Mouse (Mus musculus) lung, postnatal 0 days (tissue): ENCODE measurements around the gene Spcs3. TPM values are rescaled to one million over a fixed set of nuclear protein-coding genes. Genes with fewer than 3 reads are reported as not detected.

Experiments used
- ATAC-seq: fragments of 200-750 bp; cut with Nextera tagmentation; 2 replicates; pipeline ENCODE4 v1.8.0; 2017; ENCODE audit warnings: moderate library complexity
- DNase-seq: peaks from one replicate; pipeline ENCODE4 v3.0.0-alpha.2; 2016; ENCODE audit warnings: low spot score
- H3K27ac ChIP-seq: fragments of 300-500 bp; sonication (generic); 2 replicates; pipeline ENCODE4 v1.5.1; 2014; ENCODE audit warnings: antibody characterized with exemption, mild to moderate bottlenecking, low read length, mixed read lengths
- H3K27me3 ChIP-seq: fragments of 300-500 bp; sonication (generic); replicated peaks from 2 replicates; pipeline ENCODE4 v1.6.1; 2014; ENCODE audit warnings: low read length, mixed read lengths; ENCODE audit not compliant: insufficient read depth
- H3K36me3 ChIP-seq: fragments of 300-500 bp; sonication (generic); 2 replicates; pipeline ENCODE4 v1.6.1; 2014; ENCODE audit warnings: low read length, mixed read lengths; ENCODE audit not compliant: insufficient read depth
- H3K4me1 ChIP-seq: fragments of 300-500 bp; sonication (generic); 2 replicates; pipeline ENCODE4 v1.6.1; 2014; ENCODE audit warnings: antibody characterized with exemption, low read depth, low read length, mixed read lengths; ENCODE audit not compliant: insufficient read depth
- H3K4me2 ChIP-seq: fragments of 300-500 bp; sonication (generic); replicated peaks from 2 replicates; pipeline ENCODE4 v1.6.1; 2014; ENCODE audit warnings: low read depth, mild to moderate bottlenecking, low read length, moderate library complexity, mixed read lengths
- H3K4me3 ChIP-seq: fragments of 300-500 bp; sonication (generic); 2 replicates; pipeline ENCODE4 v1.5.1; 2014; ENCODE audit warnings: low read depth, low read length
- H3K9ac ChIP-seq: fragments of 300-500 bp; sonication (generic); replicated peaks from 2 replicates; pipeline ENCODE4 v1.6.1; 2014; ENCODE audit warnings: low read depth, mild to moderate bottlenecking
- H3K9me3 ChIP-seq: fragments of 300-500 bp; sonication (generic); 2 replicates; pipeline ENCODE4 v1.6.1; 2016; ENCODE audit warnings: low read length, mixed read lengths
- CTCF ChIP-seq: IDR thresholded peaks from 2 replicates; pipeline ENCODE4 v1.5.1; 2016; ENCODE audit warnings: antibody characterized with exemption, mild to moderate bottlenecking
- EP300 ChIP-seq: IDR thresholded peaks from 2 replicates; pipeline ENCODE4 v1.6.1; 2016; ENCODE audit warnings: antibody characterized with exemption, mild to moderate bottlenecking, control low read depth
- WGBS: fragments of 180-500 bp; shearing (Covaris S2); extraction: QIAGEN DNeasy Blood & Tissue Kit; methylation state at CpG from one replicate; pipeline ENCODE4 v1.1.7; 2014; 5-methylcytosine and 5-hydroxymethylcytosine counted together
- polyA plus RNA-seq: library from polyadenylated mRNA; unstranded; fragments of >200 nt; fragmentation: Nextera tagmentation; extraction: Ambion mirVana; gene quantifications from 2 replicates; pipeline ENCODE4 v1.2.1, GENCODE M21; 2015

Spcs3 gene
- polyA plus RNA-seq, 1 experiment from 2014 or later = 38.7 TPM

GRCm38 (mm10) chr8:54486555-54487273 lies 43.1 kb downstream of the Spcs3 start:
- 23% methylated on average over 19 of the region's 19 CpGs for WGBS
- Histone ChIP-seq H3K27ac (no peak overlapping the region), H3K27me3 (no peaks in the 10 kb centered on the region), H3K4me1 (no peaks in the 10 kb centered on the region), H3K4me2 (peak overlapping the region; percentile 39), H3K36me3 (no peaks in the 10 kb centered on the region), H3K4me3 (peak overlapping the region; percentile 17; the same call in 1 of the 2 replicates), H3K9me3 (no peaks in the 10 kb centered on the region), H3K9ac (no peak overlapping the region)
- no peak for DNase-seq
- TF ChIP-seq EP300 = 0 out of 2 replicates have a peak, but pooled peaks have one; percentile 31
- TF ChIP-seq CTCF = no peak; the same call in 1 of the 2 replicates
- ATAC-seq = no peak

Other genes with a start within 250 kb of the Spcs3 start
- 3.8 and 5.2 TPM in 2 replicates for gene Asb5, start 418 bp downstream of the Spcs3 start, polyA plus RNA-seq
- not detected in 2 replicates for gene Spata4, start 70.8 kb upstream of the Spcs3 start, polyA plus RNA-seq